Mouse (Mus musculus): ENCODE data around the gene Rassf3.

Gene Rassf3

GRCm38 (mm10) chr10:121403104-121403503, 73.0 kb downstream of the Rassf3 start:
- DNase-seq (ENCODE audit: low spot score): no peak

GRCm38 (mm10) chr10:121401005-121401404, 75.1 kb downstream of the Rassf3 start:
- DNase-seq (ENCODE audit: low spot score): no peak

GRCm38 (mm10) chr10:121398599-121398998, 77.5 kb downstream of the Rassf3 start:
- no peak for DNase-seq (ENCODE audit: low spot score)

- DNase-seq (ENCODE audit: low spot score): no peak
Observed at GRCm38 (mm10) chr10:121395542-121396176, 80.5 kb downstream of the Rassf3 start.

GRCm38 (mm10) chr10:121394789-121395325, 81.3 kb downstream of the Rassf3 start:
- no peak for DNase-seq (ENCODE audit: low spot score)

- no peak for DNase-seq (ENCODE audit: low spot score)
Observed at GRCm38 (mm10) chr10:121394270-121394669, 81.9 kb downstream of the Rassf3 start.

- DNase-seq (ENCODE audit: low spot score): no peak
Observed at GRCm38 (mm10) chr10:121391901-121392300, 84.2 kb downstream of the Rassf3 start.

- no peak for DNase-seq (ENCODE audit: low spot score)
Observed at GRCm38 (mm10) chr10:121390602-121391001, 85.5 kb downstream of the Rassf3 start.

- DNase-seq (ENCODE audit: low spot score): no peak
Observed at GRCm38 (mm10) chr10:121386347-121386746, 89.8 kb downstream of the Rassf3 start.

GRCm38 (mm10) chr10:121385695-121386094, 90.5 kb downstream of the Rassf3 start:
- no peak for DNase-seq (ENCODE audit: low spot score)

GRCm38 (mm10) chr10:121384710-121385109, 91.4 kb downstream of the Rassf3 start:
- DNase-seq (ENCODE audit: low spot score): no peak

GRCm38 (mm10) chr10:121381280-121381679, 94.9 kb downstream of the Rassf3 start:
- no peak for DNase-seq (ENCODE audit: low spot score)

- DNase-seq (ENCODE audit: low spot score): no peak
Observed at GRCm38 (mm10) chr10:121379387-121379786, 96.8 kb downstream of the Rassf3 start.

- DNase-seq (ENCODE audit: low spot score): no peak
Observed at GRCm38 (mm10) chr10:121376530-121377271, 99.4 kb downstream of the Rassf3 start.

- DNase-seq (ENCODE audit: low spot score): no peak
Observed at GRCm38 (mm10) chr10:121375649-121376493, 100.3 kb downstream of the Rassf3 start.

GRCm38 (mm10) chr10:121374693-121375620, 101.2 kb downstream of the Rassf3 start:
- DNase-seq (ENCODE audit: low spot score): no peak

GRCm38 (mm10) chr10:121374013-121374412, 102.1 kb downstream of the Rassf3 start:
- DNase-seq (ENCODE audit: low spot score): no peak

GRCm38 (mm10) chr10:121370777-121371176, 105.4 kb downstream of the Rassf3 start:
- no peak for DNase-seq (ENCODE audit: low spot score)

- no peak for DNase-seq (ENCODE audit: low spot score)
Observed at GRCm38 (mm10) chr10:121368783-121369465, 107.2 kb downstream of the Rassf3 start.

GRCm38 (mm10) chr10:121367780-121368179, 108.4 kb downstream of the Rassf3 start:
- DNase-seq (ENCODE audit: low spot score): no peak

- DNase-seq (ENCODE audit: low spot score): no peak
Observed at GRCm38 (mm10) chr10:121367271-121367670, 108.9 kb downstream of the Rassf3 start.
